Mouse (Mus musculus): ENCODE measurements at regions not wholly inside any gene's neighbourhood (a gene's known extent, or its start where the extent isn't known, plus 50 kb on each side); places are given as distances from the start of the nearest gene placed in this dataset.

- no peak for DNase-seq (ENCODE audit: low spot score in 2 of 2)
Measured at GRCm38 (mm10) chr4:88941955-88942354, 62.0 kb upstream of the Ifne start.

DNA sequence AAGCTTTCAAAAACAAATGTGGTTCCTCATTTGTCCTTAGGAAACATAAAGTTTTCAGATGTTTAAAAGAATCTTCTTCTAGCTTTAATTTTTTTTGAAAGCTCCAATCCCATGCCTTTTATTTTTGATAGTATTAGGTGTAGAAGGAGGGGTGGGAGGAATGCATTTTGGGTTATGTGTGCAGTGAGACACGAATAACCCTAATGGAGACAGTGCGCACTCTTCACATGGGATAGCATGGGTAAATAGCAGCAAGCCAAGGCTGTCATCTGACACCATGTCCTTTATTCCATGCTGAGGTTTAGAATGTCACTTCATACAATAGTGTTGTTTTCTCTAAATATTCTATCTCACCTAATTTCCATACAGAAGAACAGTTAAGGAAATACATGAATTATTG, 60.7 kb upstream of the Ifne start:
- no peak for DNase-seq (ENCODE audit: low spot score in 2 of 2)

GRCm38 (mm10) chr4:88939397-88939796, 59.4 kb upstream of the Ifne start:
- DNase-seq (ENCODE audit: low spot score in 2 of 2): no peak

GRCm38 (mm10) chr4:88938712-88939032, 58.7 kb upstream of the Ifne start:
- DNase-seq (ENCODE audit: low spot score in 2 of 2): peak in 1 of 2 experiments; percentile 50

DNA sequence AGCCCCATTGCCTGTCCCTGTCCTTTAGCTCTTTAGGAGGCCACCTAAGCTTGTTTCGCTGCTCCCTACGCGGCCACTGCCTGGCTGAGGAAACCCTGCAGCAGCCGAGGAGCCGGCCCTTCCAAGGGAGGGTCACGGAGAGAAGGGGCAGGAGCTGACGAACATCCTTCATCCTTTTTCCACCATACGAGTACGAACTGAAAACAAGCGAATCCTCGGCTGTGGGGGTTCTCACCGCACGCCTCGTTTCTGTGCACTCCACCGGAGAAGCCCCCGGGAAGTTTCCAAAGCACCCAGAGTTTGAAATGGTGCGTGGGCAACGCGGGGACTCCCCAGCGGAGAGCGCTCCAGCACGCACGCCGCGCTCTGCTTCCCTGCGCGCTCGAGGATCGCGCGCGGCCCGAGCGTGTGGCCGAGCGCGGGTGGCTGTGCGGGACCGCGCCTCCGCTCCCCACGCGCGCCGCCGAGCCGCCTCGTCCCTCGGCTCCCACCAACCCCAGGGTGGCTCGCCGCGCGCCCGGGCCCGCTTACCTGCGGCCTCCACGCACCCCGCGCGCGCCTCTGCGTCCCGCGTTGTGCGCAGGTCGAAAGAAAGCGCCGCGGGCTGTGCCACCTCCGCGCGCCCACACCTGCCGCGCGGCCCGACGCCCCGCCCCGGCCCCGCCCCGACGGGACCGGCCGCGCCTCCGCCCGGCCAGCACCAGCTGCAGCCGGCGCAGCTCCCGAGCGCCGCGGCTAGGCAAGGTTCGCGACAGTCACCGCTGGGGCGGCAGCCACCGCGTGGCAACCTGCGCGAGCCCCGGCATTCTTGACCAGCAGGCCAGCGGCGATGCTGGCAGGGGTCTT, 58.1 kb upstream of the Ifne start:
- peak; percentile 47 to 49 for DNase-seq (ENCODE audit: low spot score in 2 of 2)

GRCm38 (mm10) chr4:88936976-88937375, 57.0 kb upstream of the Ifne start:
- no peak for DNase-seq (ENCODE audit: low spot score in 2 of 2)

DNA sequence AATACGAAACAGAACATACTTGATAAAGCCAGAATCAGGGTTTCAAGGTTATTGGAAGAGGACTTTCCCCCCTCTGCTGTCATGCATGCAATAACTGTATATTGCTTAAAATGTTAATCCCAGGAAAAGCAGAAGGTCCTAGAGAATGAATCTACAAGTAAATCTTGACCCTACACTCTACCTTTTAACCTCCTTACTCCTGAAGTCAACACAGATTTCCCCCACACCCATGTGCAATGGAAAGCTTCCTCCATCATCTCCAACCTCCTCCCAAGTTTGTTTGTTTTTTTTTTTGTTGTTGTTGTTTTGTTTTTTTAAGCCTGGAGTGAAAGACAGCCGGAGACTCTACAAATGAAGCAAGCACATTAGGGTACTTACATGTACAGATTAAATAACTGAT, 55.9 kb upstream of the Ifne start:
- DNase-seq (ENCODE audit: low spot score in 2 of 2): no peak

GRCm38 (mm10) chr4:88935316-88935715, 55.3 kb upstream of the Ifne start:
- DNase-seq (ENCODE audit: low spot score in 2 of 2): no peak

DNA sequence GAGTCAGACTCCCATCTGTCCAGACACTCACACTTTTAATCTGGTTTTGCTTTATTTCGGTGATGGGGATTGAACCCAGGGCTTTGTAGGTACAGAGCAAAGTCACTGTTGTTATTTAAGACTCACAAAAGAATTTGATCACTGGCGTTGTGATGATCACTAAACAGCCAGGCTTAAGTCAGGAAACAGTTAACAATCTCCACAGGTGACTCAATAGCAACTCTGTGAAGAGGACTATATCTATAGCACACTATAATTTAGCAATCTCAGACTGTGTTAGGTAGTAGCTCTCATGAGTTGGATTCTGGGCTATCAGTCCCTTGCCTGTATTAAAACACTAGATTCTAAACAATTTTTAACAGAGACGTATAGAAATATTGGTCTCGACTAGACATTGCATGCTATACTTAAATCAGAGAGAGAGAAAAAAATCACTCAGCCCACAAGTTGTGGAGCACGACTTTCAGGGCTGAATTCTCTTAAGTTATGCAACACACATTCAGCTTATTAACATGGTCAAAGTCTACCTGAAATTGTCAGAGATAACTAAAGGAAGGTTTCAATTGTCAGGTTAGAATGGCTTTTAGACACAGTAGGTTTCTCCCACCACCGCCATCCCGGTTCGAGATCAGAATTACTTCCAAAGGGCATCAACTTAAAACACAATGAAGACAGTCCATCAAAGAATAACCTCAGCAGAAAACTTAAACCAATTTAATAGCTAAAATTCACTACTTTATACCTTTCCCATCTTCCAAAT, 54.4 kb upstream of the Ifne start:
- no peak for DNase-seq (ENCODE audit: low spot score in 2 of 2)

DNA sequence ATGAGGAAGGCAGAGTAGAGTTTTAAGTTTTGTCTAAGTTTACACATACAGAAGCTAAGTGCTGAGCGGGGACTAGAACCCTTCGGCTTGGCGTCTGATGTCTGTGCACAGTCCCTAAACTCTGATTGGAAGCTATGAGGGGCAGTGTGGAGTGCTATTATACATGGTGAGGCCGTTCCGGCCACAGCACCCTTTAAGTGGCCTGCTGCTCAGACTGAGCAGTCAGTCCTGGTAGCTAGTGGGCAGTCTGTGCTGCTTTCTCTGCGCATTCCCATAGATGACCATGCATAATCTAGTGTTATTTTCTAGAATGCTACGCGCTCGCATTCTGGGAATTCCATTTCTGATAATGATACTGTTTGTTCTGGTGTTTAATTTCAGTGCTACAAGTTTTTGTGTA, 51.2 kb upstream of the Ifne start:
- DNase-seq (ENCODE audit: low spot score in 2 of 2): no peak

Data from urinary bladder, adult 18-20 months (tissue).